Mouse (Mus musculus) midbrain, embryonic 16.5 days (tissue): ENCODE measurements around the gene Tmem30c. TPM values are rescaled to one million over a fixed set of nuclear protein-coding genes. Genes with fewer than 3 reads are reported as not detected.

Experiments
- ATAC-seq: fragments of 200-750 bp; cut with Nextera tagmentation; 2 replicates; pipeline ENCODE4 v1.8.0; 2017; ENCODE audit warnings: moderate TSS enrichment
- H3K27ac ChIP-seq: fragments of 300-500 bp; sonication (generic); 2 replicates; pipeline ENCODE4 v1.5.1; 2014; ENCODE audit warnings: mild to moderate bottlenecking, low read length, mixed read lengths
- H3K27me3 ChIP-seq: fragments of 300-500 bp; sonication (generic); 2 replicates; pipeline ENCODE4 v1.6.1; 2014; ENCODE audit warnings: low read depth, low read length, mixed read lengths; ENCODE audit not compliant: control insufficient read depth, insufficient read depth
- H3K36me3 ChIP-seq: fragments of 300-500 bp; sonication (generic); 2 replicates; pipeline ENCODE4 v1.6.1; 2014; ENCODE audit warnings: mild to moderate bottlenecking, low read length, moderate library complexity, mixed read lengths; ENCODE audit not compliant: control insufficient read depth, insufficient read depth
- H3K4me1 ChIP-seq: fragments of 300-500 bp; sonication (generic); 2 replicates; pipeline ENCODE4 v1.6.1; 2014; ENCODE audit warnings: mild to moderate bottlenecking, low read length, mixed read lengths; ENCODE audit not compliant: control insufficient read depth, insufficient read depth
- H3K4me2 ChIP-seq: fragments of 300-500 bp; sonication (generic); 2 replicates; pipeline ENCODE4 v1.6.1; 2014; ENCODE audit warnings: mild to moderate bottlenecking, low read length, mixed read lengths
- H3K4me3 ChIP-seq: fragments of 300-500 bp; sonication (generic); 2 replicates; pipeline ENCODE4 v1.5.1; 2014; ENCODE audit warnings: low read depth, mild to moderate bottlenecking, low read length, moderate library complexity, mixed read lengths
- H3K9ac ChIP-seq: fragments of 300-500 bp; sonication (generic); 2 replicates; pipeline ENCODE4 v1.6.1; 2014; ENCODE audit warnings: low read depth, low read length, mixed read lengths
- H3K9me3 ChIP-seq: fragments of 300-500 bp; sonication (generic); replicated peaks from 2 replicates; pipeline ENCODE4 v1.6.1; 2014; ENCODE audit warnings: mild to moderate bottlenecking, low read length, mixed read lengths; ENCODE audit not compliant: control insufficient read depth, poor library complexity, severe bottlenecking
- whole genome bisulfite sequencing: fragments of 180-500 bp; shearing (Covaris S2); extraction: QIAGEN DNeasy Blood & Tissue Kit; methylation state at CpG from one replicate; pipeline ENCODE4 v1.1.7; 2014; 5-methylcytosine and 5-hydroxymethylcytosine counted together
- polyA plus RNA-seq: library from polyadenylated mRNA; unstranded; fragments of >200 nt; fragmentation: Nextera tagmentation; extraction: Ambion mirVana; gene quantifications from 2 replicates; pipeline ENCODE4 v1.2.1, GENCODE M21; 2015

Gene Tmem30c
- polyA plus RNA-seq, 1 experiment from 2014 or later = 0.63 TPM

DNA sequence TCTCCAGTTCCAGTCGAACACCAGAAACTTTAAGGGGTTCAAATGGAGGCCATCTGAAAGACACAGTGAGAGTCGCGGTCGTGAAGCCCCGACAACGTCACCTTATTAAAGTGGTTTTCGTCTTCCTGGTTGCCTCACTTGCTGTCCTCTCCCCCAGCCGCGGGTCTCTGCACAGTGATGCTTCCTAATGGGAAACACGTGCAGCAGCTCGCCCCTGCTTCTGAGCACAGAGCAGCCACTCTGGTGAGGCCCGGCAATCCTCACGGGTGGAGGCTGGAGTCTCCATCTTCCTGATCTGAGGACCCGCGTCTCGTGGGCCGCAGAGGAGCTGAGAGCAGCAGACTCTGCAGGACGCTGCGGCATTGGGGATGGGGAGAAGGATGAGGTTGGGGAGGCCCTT lies 11.1 kb upstream of the Tmem30c start:
- H3K27me3 ChIP-seq = no peaks in the 10 kb centered on the region
- H3K4me3 ChIP-seq = no peak overlapping the region
- no peak overlapping the region for H3K27ac ChIP-seq
- H3K9ac ChIP-seq = no peak overlapping the region
- no peaks in the 10 kb centered on the region; the same call in 1 of the 2 replicates for H3K4me1 ChIP-seq
- no peaks in the 10 kb centered on the region for H3K9me3 ChIP-seq
- WGBS = 63% methylated on average over 19 of the region's 19 CpGs
- peak; percentile 64; the same call in 1 of the 2 replicates for ATAC-seq
- no peak overlapping the region for H3K4me2 ChIP-seq
- no peaks in the 10 kb centered on the region for H3K36me3 ChIP-seq

DNA sequence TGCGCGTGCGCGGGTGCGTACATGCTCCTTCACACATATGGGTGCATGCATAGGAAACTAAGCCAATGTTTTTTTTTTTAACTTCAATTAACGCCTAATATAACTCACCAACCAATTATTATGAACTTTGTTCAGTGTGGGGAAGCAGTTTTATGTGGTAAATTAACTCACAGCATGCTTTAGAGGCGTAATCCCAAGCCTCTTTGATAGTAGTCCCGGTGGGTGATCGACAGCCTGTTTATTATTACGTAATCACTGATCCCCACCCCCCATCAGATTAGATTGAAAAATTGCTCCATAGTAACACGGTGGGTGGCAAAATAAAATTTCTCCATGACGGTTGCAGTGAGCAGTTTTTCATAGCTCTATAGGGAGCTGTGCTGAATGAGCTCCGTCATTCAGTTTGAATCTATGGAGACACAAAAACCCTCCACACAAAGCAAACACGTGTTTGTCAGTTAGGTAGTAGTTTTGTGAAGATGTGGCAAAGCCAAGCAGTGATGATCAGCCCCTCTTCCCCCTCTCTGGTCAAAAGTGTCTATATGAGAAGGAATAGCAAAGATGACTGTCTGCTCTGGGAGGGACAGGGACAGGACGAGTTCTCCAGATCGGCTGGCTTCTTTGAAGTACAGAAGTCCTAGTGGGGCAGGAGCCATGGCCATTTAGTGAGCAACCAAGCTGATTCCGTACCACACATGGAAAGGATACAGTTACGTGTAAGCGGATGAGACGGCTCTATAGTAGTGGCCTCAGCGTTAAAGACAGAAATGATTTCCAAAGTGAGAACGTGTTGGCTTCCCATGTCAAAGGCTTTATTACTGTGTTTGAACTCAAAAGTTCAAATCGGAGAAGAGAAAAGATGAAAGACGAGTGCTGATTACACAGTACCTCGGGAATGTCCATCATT lies 10.4 kb upstream of the Tmem30c start:
- WGBS = 69% methylated on average over 25 of the region's 25 CpGs

DNA sequence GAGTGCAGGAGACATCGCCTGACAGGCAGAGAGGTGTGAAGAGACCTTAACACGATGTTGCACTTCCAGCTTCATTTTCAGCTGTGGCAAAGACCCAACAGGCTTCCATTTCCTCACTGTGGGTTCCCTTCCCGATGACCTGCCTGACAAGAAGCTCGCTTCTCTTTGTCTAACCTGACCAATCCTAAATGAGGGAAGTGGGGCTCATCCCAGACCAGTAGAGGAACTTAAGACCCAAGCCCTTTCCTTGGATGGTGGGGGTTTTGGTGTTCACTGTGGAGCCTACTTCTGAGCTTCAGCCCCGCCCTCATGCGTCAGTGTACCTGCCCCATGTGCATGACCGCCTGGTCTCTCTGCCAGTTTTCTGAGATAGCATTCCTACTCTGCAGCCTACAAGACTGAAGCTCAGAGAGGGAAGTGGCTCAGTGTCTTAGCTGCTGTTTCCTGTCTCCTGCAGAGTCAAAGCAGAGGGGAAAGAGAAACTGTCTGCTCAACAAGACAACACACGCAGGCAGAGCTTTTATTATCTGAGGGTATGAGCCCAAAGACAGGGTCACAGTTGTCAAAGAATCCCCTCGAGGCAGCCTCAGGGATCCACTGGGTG lies 8.9 kb upstream of the Tmem30c start:
- 82% methylated on average over 9 of the region's 9 CpGs for WGBS

More for the DNA sequence above, 10.4 kb upstream of the Tmem30c start:
- H3K4me2 ChIP-seq = no peak overlapping the region
- H3K36me3 ChIP-seq = no peaks in the 10 kb centered on the region
- no peak overlapping the region for H3K4me3 ChIP-seq
- ATAC-seq = peak; percentile 60; the same call in 1 of the 2 replicates
- no peaks in the 10 kb centered on the region for H3K27me3 ChIP-seq
- H3K9me3 ChIP-seq = no peaks in the 10 kb centered on the region
- H3K9ac ChIP-seq = no peak overlapping the region
- no peaks in the 10 kb centered on the region; the same call in 1 of the 2 replicates for H3K4me1 ChIP-seq
- H3K27ac ChIP-seq = no peak overlapping the region

DNA sequence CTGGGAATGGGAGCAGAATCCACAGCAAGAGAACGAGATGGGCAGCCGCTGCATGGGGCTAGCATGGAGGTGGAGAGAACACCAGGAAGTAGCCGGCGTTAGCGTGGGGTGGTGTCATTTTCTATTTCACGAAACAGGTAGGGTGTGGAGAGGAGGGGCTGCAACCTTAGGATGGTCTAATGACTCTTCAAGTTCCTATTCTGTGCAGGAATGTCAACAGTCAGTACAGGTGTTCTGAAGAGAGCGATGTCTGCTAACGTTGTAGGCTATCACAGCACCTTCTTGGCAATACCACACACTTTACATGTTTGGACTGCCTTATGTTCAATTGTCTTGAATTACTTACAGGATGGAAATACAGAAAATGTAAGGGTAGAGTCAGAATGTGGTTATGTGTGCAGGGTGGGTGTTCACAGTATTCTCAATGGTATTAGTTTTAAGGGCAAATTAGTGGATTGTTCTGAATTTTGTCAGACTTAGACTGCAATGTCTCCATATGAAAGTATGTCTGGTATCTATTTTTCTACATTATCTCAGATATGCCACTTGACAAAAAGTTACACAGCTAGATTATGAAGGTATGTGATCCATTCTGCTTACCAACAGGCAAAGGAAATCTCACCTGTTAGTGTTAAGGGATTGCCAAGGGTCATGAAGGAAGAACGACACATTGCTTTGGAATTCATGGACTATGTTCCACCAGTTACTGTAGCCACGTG lies 2.7 kb upstream of the Tmem30c start:
- Histone ChIP-seq H3K9ac (no peak overlapping the region), H3K4me2 (no peak overlapping the region), H3K36me3 (no peaks in the 10 kb centered on the region), H3K27me3 (no peaks in the 10 kb centered on the region), H3K9me3 (no peaks in the 10 kb centered on the region), H3K4me1 (no peaks in the 10 kb centered on the region), H3K27ac (no peak overlapping the region), H3K4me3 (no peak overlapping the region)
- ATAC-seq = no peak
- 91% methylated on average over 10 of the region's 10 CpGs for WGBS

More for the DNA sequence above, 8.9 kb upstream of the Tmem30c start:
- Histone ChIP-seq H3K36me3 (no peaks in the 10 kb centered on the region), H3K9ac (no peak overlapping the region), H3K4me2 (no peak overlapping the region), H3K27ac (no peak overlapping the region), H3K9me3 (no peaks in the 10 kb centered on the region), H3K27me3 (no peaks in the 10 kb centered on the region), H3K4me1 (no peaks in the 10 kb centered on the region; the same call in 1 of the 2 replicates), H3K4me3 (no peak overlapping the region)
- no peak for ATAC-seq

DNA sequence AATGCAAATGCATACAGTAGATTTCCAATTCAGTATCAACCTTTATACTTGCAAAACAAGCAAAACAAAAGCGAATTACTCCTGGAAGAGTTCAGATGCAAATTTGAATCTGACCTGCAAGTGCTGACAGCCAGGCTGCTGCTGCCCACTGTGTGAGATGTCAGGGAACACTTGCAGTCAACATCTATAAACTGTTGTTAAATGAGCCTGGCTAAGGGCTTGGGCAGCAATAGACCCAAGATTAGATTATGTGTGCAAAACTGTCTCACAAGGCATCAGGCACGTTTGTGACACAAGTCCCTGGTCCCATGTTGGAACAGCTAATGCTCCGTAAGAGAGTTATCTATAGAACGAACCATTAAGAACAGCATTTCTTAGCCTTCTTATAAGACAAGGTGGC lies 369 bp downstream of the Tmem30c start:
- H3K27ac ChIP-seq = no peak overlapping the region
- WGBS = 68% methylated on average over 4 of the region's 4 CpGs
- no peaks in the 10 kb centered on the region for H3K9me3 ChIP-seq
- H3K4me1 ChIP-seq = no peaks in the 10 kb centered on the region
- no peaks in the 10 kb centered on the region for H3K36me3 ChIP-seq
- no peak overlapping the region for H3K4me3 ChIP-seq
- no peak for ATAC-seq
- H3K27me3 ChIP-seq = no peaks in the 10 kb centered on the region
- no peak overlapping the region for H3K9ac ChIP-seq
- H3K4me2 ChIP-seq = no peak overlapping the region

DNA sequence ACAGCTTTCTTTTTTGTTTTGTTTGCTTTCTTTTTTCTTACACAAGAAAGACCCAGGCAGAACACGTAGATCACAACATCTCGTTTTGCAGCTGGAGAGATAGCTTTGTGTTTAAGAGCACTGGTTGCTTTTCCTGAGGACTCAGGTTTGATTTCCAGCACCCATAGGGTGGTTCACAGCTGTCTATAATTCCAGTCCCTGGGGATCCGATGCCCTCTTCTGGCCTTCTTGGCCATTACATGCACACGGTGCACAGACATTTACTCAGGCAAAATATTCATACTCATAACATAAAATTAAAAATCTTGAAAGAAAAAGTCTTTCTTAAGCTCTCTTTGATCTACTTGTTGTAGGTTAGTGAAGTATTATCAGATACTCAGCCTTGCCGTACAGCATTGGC lies 969 bp downstream of the Tmem30c start:
- H3K9me3 ChIP-seq = no peaks in the 10 kb centered on the region
- WGBS = 94% methylated on average over 5 of the region's 5 CpGs
- no peak overlapping the region for H3K4me3 ChIP-seq
- H3K36me3 ChIP-seq = no peaks in the 10 kb centered on the region
- no peak overlapping the region for H3K27ac ChIP-seq
- no peak overlapping the region for H3K4me2 ChIP-seq
- no peaks in the 10 kb centered on the region for H3K4me1 ChIP-seq
- H3K27me3 ChIP-seq = no peaks in the 10 kb centered on the region
- H3K9ac ChIP-seq = no peak overlapping the region
- ATAC-seq = no peak

DNA sequence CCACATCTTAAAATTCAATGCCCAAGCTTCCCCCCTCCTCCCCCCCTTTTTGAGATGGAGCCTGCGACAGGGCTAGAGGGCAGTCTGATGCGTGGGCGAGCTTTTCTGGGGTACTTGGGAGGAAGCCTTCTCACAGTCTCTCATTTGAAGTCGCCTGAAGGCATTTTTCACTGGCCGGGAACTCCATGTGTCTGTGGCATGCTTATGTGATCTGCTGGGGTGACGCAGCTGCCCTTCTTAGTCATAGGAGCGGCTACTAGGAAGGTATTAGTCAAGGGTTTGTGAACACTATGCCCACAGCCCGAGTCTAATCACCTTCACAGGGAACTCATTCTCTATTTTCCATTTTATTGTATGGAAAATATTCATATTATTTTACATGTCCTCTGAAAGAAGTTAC lies 11.2 kb downstream of the Tmem30c start:
- no peaks in the 10 kb centered on the region for H3K4me1 ChIP-seq
- H3K9ac ChIP-seq = no peak overlapping the region
- H3K4me2 ChIP-seq = no peak overlapping the region
- no peaks in the 10 kb centered on the region for H3K9me3 ChIP-seq
- ATAC-seq = no peak
- no peak overlapping the region for H3K27ac ChIP-seq
- WGBS = 83% methylated on average over 8 of the region's 8 CpGs
- no peak overlapping the region for H3K4me3 ChIP-seq
- no peaks in the 10 kb centered on the region for H3K27me3 ChIP-seq
- no peaks in the 10 kb centered on the region for H3K36me3 ChIP-seq

DNA sequence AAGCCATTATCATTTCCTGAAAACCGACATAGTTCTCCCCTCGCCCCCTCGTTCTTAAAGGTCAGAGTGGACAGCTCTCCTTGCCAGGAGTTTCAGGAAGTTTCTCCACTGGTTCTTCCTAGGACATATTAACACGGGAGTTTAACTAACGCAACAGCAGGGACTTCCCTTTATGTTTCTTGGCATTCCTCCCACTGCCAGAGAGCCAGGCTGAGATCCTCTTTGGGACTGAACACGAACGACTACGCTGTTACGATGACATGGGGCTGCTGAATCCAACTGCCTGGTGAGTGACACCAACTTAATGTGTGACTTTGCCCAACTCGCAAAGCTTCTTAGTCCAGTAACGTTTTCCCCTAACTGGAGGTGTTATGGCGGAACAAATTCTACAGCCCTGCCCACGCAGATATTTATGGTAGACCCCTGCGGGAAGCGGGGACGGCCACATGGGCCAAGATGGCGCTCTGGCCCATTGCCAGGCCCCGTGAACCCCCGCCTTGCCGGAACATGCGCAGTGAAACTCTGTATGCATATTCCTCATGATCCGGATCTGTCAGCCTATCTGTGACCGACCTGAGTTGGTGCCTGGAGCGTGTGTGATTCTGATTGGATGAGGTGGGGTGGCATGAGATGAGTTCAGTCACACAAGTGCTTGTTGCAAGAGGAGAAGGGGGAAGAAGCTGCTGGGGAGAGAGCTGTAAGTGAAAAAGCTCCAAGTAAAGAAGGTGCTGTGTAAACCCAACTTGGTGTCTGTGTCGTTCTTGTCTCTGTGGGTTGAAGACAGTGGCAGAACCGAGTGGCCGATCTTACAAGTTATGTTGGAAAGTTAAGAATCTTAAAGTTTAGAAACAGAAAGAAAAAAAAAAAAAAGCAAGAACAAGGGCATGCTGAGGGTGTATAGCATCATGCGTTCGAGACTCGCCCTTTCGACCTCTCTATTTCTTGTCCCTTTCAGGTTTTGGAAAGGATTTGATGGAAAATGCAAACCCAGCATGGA lies 12.1 kb downstream of the Tmem30c start:
- H3K4me2 ChIP-seq = no peak overlapping the region
- no peak overlapping the region for H3K9ac ChIP-seq
- H3K27ac ChIP-seq = no peak overlapping the region
- no peak overlapping the region for H3K4me3 ChIP-seq
- no peaks in the 10 kb centered on the region for H3K27me3 ChIP-seq
- H3K4me1 ChIP-seq = no peaks in the 10 kb centered on the region
- no peaks in the 10 kb centered on the region for H3K36me3 ChIP-seq
- H3K9me3 ChIP-seq = no peaks in the 10 kb centered on the region
- no peak for ATAC-seq
- WGBS = 92% methylated on average over 31 of the region's 31 CpGs
